Mouse (Mus musculus): ENCODE measurements at regions not wholly inside any gene's neighbourhood (a gene's known extent, or its start where the extent isn't known, plus 50 kb on each side); places are given as distances from the start of the nearest gene placed in this dataset.

GRCm38 (mm10) chr3:35387386-35387785, 366.5 kb upstream of the Atp11b start:
- no peak for DNase-seq

GRCm38 (mm10) chr3:35392657-35393056, 361.2 kb upstream of the Atp11b start:
- no peak for DNase-seq

DNA sequence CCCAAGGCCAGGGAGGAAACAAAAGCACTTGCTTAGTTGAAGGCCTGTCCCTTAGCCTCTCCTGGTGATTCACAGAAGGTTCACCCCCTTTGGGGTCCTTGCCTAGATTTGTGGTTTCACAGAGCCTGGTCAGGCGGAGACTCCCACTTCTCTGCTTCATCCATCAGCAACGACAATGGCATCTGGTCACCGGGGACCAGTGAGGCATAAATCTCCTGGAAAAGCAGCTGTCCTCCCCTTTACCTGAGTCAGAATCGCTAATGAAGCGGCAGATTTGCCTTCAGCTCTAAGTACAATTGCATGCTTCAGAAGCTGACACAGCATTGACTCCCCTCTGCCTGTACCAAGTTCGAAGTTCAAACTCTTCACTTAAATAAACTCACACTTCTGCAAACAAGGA, 353.7 kb upstream of the Atp11b start:
- no peak for DNase-seq

- DNase-seq, result no peak
Measured at GRCm38 (mm10) chr3:35402666-35403065, 351.2 kb upstream of the Atp11b start.

GRCm38 (mm10) chr3:35403952-35404351, 350.0 kb upstream of the Atp11b start:
- DNase-seq, result no peak

GRCm38 (mm10) chr3:35404492-35405390, 349.2 kb upstream of the Atp11b start:
- peak; percentile 60 for DNase-seq

DNA sequence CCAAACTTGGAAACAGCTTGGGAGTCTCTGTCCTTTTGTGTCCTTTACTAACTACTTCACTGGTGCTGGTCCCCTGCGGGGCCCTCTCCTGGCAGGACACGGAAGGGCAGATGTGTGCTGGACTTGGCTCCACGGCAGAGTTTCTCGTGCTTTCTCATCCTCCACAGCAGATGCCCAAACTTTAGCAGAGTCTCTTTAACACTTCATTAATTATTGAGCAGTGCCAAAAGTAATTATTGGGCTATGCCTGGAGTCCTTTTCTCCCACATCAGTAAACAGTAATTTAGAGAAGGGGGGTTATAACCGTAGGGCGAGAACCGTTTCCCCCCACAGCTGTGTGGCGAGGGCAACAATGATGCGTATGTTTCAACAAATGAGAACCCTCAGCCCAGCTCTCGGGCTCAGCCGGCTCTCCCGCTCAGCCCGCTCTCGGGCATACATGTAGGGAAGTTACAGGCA, 348.3 kb upstream of the Atp11b start:
- DNase-seq, result peak; percentile 54

DNA sequence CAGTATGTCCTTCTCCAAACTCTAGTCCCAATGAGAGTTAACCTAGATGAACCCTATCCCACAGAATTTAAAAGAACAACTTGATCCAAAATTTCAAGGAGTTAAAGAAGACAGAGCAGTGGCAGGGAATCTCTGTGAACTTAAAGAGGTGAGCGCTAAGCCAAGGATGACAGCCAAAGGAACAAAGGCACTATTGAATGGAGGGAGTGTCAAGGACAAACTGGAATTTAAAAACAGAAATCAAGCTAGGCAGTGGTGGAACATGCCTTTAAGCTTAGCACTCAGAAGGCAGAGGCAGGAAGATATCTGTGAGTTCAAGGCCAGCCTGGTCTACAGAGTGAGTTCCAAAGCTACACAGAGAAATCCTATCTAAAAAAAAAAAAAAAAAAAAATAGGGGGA, 316.2 kb upstream of the Atp11b start:
- DNase-seq, result no peak

- no peak for DNase-seq
Measured at GRCm38 (mm10) chr3:35462858-35463257, 291.0 kb upstream of the Atp11b start.

DNA sequence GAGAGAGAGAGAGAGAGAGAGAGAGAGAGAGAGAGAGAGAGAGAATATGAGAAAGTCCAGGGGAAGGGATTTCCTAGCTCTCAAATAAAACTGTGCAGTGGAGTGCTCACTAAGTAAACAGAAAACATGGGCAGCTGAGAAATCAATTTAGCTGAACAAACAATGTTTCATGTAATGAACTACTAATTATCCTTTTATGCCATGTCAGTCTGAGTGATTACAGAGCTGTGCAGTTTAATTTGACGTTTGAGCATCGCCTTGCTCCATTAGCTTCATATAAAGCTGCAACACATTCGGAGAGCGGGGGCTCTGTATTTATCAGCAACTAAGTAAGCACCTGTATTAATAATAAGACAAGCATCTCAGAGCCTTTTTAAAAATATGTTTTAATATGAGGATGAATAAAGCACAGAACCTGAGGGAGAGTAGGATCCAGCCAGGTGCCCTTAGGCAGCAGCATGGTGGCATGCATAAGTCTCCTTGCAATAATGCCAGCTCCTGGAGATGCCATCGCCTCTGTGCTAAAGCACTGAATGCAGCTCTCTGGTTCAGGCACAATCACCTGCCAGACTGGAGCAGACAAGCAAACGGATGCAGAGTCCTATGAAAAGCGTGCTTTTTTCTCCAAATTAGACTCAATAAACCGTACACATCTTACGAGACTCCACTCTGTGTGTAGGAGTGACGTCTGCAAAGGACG, 289.5 kb upstream of the Atp11b start:
- no peak for DNase-seq

- no peak for DNase-seq
Measured at GRCm38 (mm10) chr3:35465956-35466355, 287.9 kb upstream of the Atp11b start.

GRCm38 (mm10) chr3:35473351-35473750, 280.6 kb upstream of the Atp11b start:
- no peak for DNase-seq

DNA sequence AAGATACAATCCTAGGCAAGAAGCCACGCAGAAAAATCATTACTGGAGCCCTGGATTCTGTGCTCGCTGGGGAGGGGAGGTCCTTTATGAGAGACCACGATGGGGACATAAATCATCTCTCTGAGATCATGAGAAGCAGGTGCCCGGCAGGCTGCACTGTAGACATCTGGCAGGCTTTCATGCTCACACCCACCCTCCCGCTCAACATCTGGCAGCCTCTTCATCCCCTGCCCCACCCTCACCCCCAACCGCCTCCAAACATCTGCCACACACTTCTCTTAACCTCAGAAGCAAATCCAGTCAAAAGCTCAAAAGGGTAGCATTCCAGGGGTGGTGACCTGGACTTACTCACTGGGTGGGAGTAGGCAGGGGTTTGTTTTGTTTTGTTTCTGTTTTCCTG, 279.5 kb upstream of the Atp11b start:
- DNase-seq, result no peak

DNA sequence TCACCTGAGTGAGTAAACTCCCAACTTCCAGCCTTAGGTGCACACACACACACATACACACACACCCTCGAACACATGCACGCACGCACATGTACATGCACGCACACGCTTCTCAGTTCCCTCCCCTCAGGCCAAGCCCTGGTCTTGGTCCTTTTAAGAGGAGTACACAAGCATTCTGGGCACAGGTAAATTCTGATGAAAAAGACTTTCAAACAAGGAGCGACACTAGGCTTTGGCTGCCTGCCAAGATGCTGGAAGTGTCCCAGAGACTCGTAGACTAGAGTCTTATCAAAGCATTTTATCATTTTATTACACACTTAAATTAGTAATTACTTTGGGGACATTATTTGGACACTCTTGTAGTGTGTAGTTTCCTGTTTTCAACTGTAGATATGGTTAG, 278.6 kb upstream of the Atp11b start:
- DNase-seq, result peak; percentile 5

DNA sequence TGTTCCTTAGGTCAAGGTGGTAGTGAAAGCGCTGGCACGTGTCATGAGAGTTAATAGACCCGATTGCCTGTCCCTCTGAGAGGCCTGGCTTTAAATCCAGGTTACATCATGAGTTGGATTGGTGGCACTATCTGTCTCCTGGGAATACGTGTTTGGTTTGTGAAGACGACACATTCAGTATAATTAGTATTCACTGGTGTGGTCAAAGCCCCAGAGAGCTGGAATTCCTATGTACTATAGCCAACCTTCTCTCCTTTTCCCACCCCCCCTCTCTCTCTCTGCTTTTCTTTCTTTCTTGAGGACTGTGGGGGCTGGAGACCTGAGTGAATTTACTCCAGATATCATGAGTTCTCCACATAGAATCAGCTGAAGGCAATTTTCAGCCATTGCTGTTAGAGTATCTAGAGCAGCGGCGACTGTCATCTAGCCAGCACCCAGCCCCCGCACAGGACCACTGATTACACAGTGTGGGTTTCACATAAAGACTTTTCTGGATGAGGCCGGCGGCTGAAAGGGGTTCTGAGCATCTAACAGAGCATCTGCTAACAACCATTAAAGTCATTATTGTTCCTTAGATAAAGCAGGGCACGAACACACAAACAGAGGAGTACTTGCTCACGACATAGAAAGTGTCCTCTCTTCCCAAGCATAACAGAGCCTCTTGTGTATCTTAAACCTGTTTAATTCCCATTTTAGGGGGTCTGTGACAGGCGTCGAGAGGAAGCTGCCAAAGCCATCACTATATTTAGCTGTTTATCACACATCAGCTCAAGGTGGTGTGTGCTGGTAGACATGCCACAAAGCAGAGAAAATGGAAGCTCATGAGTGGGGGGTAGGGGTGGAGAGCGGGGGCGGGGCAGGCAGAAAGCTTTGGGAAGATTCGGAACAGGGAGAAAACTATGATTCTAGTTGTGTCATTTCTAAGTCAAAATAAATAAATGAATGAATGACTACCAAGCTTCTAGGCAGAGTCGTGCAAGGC, 272.9 kb upstream of the Atp11b start:
- DNase-seq, result no peak

DNA sequence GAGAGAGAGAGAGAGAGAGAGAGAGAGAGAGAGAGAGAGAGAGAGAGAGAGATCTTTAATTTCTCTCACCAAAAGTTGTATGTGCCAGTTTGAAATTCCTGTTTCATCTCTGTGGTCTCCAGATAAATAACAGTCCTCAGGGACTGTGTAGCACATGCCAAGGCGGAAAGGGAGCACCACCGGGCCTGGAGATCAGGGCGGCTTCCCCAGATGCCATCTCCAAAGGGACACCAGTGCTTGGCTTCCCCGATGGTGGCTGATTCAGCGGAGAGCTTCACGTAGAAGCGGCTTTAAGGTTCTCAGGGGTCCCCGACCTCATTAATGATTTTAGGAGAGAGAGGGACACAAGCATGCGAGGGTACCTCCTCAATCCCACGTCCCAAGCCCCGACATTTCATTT, 272.1 kb upstream of the Atp11b start:
- no peak for DNase-seq

DNA sequence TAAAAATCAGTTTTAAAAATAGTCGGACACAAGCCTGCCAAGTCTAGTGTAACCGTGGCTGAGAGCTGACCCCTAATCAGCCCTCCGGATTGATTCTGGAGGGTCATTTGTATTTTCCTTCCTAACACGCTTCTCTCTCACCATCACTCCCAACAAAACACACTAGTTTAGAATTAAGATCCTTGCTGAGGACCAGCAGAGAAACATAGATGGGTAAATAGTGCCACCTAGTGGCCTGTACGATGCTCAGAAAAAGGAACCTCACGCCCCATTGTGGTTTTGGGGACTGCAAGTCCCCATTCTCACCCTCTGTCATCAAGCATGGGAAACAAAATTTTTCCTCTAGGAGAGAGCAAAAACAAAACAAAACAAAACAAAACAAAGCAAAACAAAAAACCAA, 271.6 kb upstream of the Atp11b start:
- peak; percentile 70 for DNase-seq

DNA sequence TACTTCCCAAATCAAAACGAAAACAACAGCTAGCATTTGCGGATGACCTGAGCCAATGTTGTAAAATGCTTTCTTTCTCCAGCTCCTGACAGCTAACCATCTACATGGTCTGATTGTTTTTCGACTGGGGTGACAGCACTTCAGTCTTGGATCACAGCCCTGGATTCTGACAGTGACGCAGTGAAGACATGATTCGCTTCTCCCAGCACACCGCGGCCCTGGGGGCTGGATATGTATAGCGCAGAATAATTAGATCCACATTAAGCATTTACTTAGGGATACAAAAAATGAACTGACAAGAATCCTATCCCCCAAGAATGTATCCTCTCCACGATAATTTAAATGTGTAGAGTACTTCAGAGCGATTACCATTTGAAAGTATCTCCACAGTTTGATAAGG, 271.1 kb upstream of the Atp11b start:
- no peak for DNase-seq

DNA sequence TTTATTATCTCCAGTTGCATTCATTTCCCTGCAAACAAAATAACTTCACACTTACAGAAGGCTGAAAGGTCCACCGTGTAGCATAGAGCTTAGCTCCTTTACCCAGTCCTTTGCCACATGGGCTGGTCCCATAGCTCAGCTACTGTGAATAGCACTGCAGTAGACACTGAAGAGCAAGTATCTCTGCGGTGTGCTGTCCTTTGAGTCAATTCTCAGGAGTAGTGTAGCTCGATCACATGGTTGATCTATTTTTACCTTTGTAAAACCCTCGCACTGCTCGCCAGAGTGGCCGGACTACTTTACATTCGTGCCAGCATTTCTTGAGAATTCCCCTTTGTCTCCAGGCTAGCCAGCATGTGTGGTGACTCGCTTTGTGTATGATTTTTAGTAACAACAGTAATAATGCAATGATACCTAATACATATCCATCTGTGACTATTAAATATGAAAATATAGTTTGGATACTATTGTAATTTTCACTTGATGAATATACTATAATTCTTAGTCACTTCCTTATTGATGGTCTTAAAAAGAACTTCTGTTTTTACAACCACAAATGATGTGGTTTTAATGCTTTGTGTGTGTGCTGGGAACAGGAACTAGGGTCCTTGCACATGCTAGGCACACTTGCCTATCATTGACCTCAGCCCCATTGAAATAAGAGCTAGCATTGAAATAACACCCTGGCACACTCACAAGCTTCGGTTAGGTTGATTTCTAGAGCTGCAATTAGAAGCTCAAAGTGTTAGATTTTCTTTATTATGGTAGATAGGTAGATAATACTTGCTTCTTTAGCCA, 257.7 kb upstream of the Atp11b start:
- no peak for DNase-seq

DNA sequence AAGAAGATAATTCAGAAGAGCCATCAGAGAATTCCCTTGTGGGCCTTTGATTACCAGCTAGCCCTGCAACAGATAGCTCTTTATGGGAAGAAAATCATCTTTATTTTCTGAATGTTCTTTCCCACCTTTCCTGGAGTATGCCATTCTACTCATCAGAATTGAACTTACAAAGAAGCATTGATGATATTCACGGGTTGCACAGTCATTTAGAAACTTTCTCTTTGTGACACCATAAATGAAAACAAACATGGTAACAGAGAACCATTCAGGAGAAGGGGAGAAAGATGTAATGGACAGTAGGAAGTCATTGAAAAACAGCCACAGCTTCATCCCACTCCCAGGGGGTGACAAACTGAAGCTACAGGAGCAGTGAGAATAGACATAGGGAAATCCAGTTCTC, 243.6 kb upstream of the Atp11b start:
- DNase-seq, result no peak

DNA sequence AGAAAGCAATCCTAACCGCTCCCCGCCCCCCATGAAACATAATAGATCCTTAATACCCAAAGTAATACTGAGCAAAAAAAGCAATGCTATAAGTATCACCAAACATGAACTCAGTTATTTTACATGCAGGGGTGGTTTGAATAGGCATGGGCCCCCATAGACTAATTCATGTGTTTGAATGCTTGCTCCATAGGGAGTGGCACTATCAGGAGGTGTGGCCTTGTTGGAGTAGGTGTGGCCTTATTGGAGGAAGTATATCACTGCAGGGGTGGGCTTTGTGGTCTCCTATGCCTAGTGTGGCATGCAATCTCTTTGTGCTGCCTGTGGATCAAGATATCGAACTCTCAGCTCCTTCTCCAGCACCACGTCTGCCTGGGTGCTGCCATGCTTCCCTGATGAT, 237.4 kb upstream of the Atp11b start:
- DNase-seq, result no peak

- no peak for DNase-seq
Measured at GRCm38 (mm10) chr3:35520131-35520530, 233.8 kb upstream of the Atp11b start.
